Mouse (Mus musculus): ENCODE data around the gene Zfp654. TPM values are rescaled to one million over a fixed set of nuclear protein-coding genes. Genes with fewer than 3 reads are reported as not detected.
A peak's percentile ranks its signal among the peaks of the same experiment; 100 is the strongest.
"Not testable (repeated sequence)": the region's sequence is repeated elsewhere in the genome, so short reads cannot be mapped to it uniquely, and the experiment has no call there.

Zfp654 gene
- total and polyA plus RNA-seq, 2 experiments from 2014 or later: 3.3 to 8.9 TPM

- WGBS: 8% methylated on average over 7 of the region's 7 CpGs
- no peak overlapping the region for H3K27ac ChIP-seq (ENCODE audit: low read depth)
- peak overlapping the region; percentile 45 for H3K9ac ChIP-seq (replicated peaks; ENCODE audit: low read depth, low read length)
- no peaks in the 10 kb centered on the region for H3K4me1 ChIP-seq (ENCODE audit: control insufficient read depth, insufficient read depth)
- H3K27me3 ChIP-seq (ENCODE audit: control insufficient read depth, insufficient read depth, low read length): no peaks in the 10 kb centered on the region
- H3K9me3 ChIP-seq (replicated peaks; ENCODE audit: control insufficient read depth, low read length): no peaks in the 10 kb centered on the region
- ATAC-seq (ENCODE audit: insufficient read depth, low read depth) (no peak), DNase-seq (ENCODE audit: low spot score) (peak; percentile 18)
- no peaks in the 10 kb centered on the region for H3K36me3 ChIP-seq (replicated peaks; ENCODE audit: control insufficient read depth, insufficient read depth, low read length)
- peak overlapping the region; percentile 92 for H3K4me3 ChIP-seq (ENCODE audit: low read depth, low read length)
- peak overlapping the region; percentile 71 for H3K4me2 ChIP-seq (ENCODE audit: low read depth, low read length)
- TF ChIP-seq EP300 (IDR thresholded peaks at IDR 0.05; ENCODE audit: low read depth) (no peak), CTCF (IDR thresholded peaks at IDR 0.05; ENCODE audit: low read depth) (no peak)
Observed at GRCm38 (mm10) chr16:64872841-64873240, 21.4 kb upstream of the Zfp654 start.

DNA sequence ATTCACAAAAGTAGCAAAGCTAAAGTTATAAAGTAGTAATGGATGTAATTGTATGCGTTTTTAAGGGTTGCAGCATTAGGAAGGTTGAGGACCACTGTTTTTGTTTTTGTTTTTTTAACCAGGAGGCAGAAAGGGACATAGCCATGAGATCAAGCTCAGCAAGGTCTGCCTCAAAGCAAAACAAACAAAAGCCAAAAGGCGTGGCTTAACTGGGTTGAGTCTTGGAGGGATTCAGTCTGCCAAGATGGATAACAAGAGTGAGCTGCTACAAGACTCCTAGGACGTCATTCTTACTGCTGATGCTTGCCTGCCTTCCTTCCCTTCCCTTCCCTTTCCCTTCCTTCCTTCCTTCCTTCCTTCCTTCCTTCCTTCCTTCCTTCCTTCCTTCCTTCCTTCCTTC, 20.8 kb upstream of the Zfp654 start:
- Histone ChIP-seq H3K27me3 (ENCODE audit: control insufficient read depth, insufficient read depth, low read length) (no peaks in the 10 kb centered on the region), H3K36me3 (replicated peaks; ENCODE audit: control insufficient read depth, insufficient read depth, low read length) (no peaks in the 10 kb centered on the region), H3K9me3 (replicated peaks; ENCODE audit: control insufficient read depth, low read length) (no peaks in the 10 kb centered on the region), H3K4me2 (ENCODE audit: low read depth, low read length) (no peak overlapping the region), H3K4me3 (ENCODE audit: low read depth, low read length) (no peak overlapping the region), H3K4me1 (ENCODE audit: control insufficient read depth, insufficient read depth) (no peaks in the 10 kb centered on the region), H3K9ac (replicated peaks; ENCODE audit: low read depth, low read length) (no peak overlapping the region), H3K27ac (ENCODE audit: low read depth) (no peak overlapping the region)
- no peak for TF ChIP-seq EP300 (IDR thresholded peaks at IDR 0.05; ENCODE audit: low read depth)
- TF ChIP-seq CTCF (IDR thresholded peaks at IDR 0.05; ENCODE audit: low read depth): no peak
- 27% methylated on average over 3 of the region's 3 CpGs for WGBS
- ATAC-seq (ENCODE audit: insufficient read depth, low read depth) (no peak), DNase-seq (ENCODE audit: low spot score) (no peak)

DNA sequence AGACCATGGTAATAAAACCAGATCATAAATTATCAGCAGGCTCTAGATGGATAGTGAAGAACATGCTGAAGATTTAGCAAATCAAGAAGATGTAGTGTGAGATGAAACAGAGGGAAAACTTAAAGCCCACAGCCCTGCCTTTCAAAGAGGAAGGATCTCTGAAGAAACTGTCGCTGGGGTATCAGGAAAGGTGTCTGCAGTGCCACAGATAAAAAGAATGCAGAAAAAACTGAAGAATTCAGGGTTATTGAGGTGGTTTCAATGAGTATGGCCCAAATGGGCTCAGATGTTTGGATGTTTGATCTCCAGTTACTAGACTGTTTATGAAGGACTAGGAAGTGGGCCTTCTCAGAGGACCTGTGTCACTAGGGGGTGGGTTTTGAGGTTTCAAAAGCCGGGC, 18.2 kb upstream of the Zfp654 start:
- 73% methylated on average over 2 of the region's 2 CpGs for WGBS
- TF ChIP-seq EP300 (IDR thresholded peaks at IDR 0.05; ENCODE audit: low read depth) (no peak), CTCF (IDR thresholded peaks at IDR 0.05; ENCODE audit: low read depth) (no peak)
- H3K4me1 ChIP-seq (ENCODE audit: control insufficient read depth, insufficient read depth): no peaks in the 10 kb centered on the region
- H3K27me3 ChIP-seq (ENCODE audit: control insufficient read depth, insufficient read depth, low read length): no peaks in the 10 kb centered on the region
- H3K4me3 ChIP-seq (ENCODE audit: low read depth, low read length): no peak overlapping the region
- ATAC-seq (ENCODE audit: insufficient read depth, low read depth) (no peak), DNase-seq (ENCODE audit: low spot score) (no peak)
- H3K9me3 ChIP-seq (replicated peaks; ENCODE audit: control insufficient read depth, low read length): no peaks in the 10 kb centered on the region
- H3K36me3 ChIP-seq (replicated peaks; ENCODE audit: control insufficient read depth, insufficient read depth, low read length): no peaks in the 10 kb centered on the region
- no peak overlapping the region for H3K9ac ChIP-seq (replicated peaks; ENCODE audit: low read depth, low read length)
- no peak overlapping the region for H3K4me2 ChIP-seq (ENCODE audit: low read depth, low read length)
- no peak overlapping the region for H3K27ac ChIP-seq (ENCODE audit: low read depth)

DNA sequence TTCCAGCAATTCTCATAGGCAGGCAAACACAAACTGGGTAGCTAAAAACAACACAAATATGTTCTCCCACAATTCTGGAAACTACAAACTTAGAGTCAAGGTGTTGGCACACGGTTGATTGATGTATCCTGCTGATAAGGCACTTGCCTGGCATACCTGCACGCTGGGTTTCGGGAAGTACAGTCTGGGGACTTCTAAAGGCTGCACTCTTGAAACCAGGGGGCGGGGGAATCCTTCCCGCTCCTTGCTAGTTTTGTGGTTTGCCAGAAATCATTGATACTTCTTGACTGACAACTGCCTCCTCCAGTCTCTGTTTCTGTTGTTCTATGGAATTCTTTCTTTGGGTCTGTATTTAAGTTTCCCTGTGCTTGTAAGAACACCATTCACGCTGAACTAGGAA, 17.2 kb upstream of the Zfp654 start:
- Histone ChIP-seq H3K4me3 (ENCODE audit: low read depth, low read length) (no peak overlapping the region), H3K36me3 (replicated peaks; ENCODE audit: control insufficient read depth, insufficient read depth, low read length) (no peaks in the 10 kb centered on the region), H3K9me3 (replicated peaks; ENCODE audit: control insufficient read depth, low read length) (no peaks in the 10 kb centered on the region), H3K4me1 (ENCODE audit: control insufficient read depth, insufficient read depth) (no peaks in the 10 kb centered on the region), H3K9ac (replicated peaks; ENCODE audit: low read depth, low read length) (no peak overlapping the region), H3K27ac (ENCODE audit: low read depth) (no peak overlapping the region), H3K4me2 (ENCODE audit: low read depth, low read length) (no peak overlapping the region), H3K27me3 (ENCODE audit: control insufficient read depth, insufficient read depth, low read length) (no peaks in the 10 kb centered on the region)
- WGBS: 59% methylated on average over 6 of the region's 6 CpGs
- DNase-seq (ENCODE audit: low spot score) (no peak), ATAC-seq (ENCODE audit: insufficient read depth, low read depth) (no peak)
- TF ChIP-seq EP300 (IDR thresholded peaks at IDR 0.05; ENCODE audit: low read depth): no peak
- no peak for TF ChIP-seq CTCF (IDR thresholded peaks at IDR 0.05; ENCODE audit: low read depth)

DNA sequence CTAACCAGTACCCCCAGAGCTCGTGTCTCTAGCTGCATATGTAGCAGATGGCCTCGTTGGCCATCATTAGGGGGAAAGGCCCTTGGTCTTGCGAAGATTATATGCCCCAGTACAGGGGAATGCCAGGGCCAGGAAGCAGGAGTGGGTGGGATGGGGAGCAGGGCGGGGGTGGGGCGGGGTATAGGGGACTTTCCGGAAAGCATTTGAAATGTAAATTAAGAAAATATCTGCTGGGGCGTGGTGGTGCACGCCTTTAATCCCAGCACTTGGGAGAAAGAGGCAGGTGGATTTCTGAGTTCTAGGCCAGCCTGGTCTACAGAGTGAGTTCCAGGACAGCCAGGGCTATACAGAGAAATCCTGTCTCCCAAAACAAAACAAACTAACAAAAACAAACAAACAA, 14.4 kb upstream of the Zfp654 start:
- not testable (repeated sequence) for H3K27ac ChIP-seq (ENCODE audit: low read depth); H3K36me3 ChIP-seq (replicated peaks; ENCODE audit: control insufficient read depth, insufficient read depth, low read length); H3K4me1 ChIP-seq (ENCODE audit: control insufficient read depth, insufficient read depth); H3K4me3 ChIP-seq (ENCODE audit: low read depth, low read length); H3K9me3 ChIP-seq (replicated peaks; ENCODE audit: control insufficient read depth, low read length); H3K4me2 ChIP-seq (ENCODE audit: low read depth, low read length); H3K9ac ChIP-seq (replicated peaks; ENCODE audit: low read depth, low read length); ATAC-seq (ENCODE audit: insufficient read depth, low read depth); DNase-seq (ENCODE audit: low spot score); H3K27me3 ChIP-seq (ENCODE audit: control insufficient read depth, insufficient read depth, low read length)
- 78% methylated on average over 8 of the region's 8 CpGs for WGBS

- Histone ChIP-seq H3K27me3 (ENCODE audit: control insufficient read depth, insufficient read depth, low read length) (no peaks in the 10 kb centered on the region), H3K9me3 (replicated peaks; ENCODE audit: control insufficient read depth, low read length) (no peaks in the 10 kb centered on the region), H3K9ac (replicated peaks; ENCODE audit: low read depth, low read length) (no peak overlapping the region), H3K4me3 (ENCODE audit: low read depth, low read length) (no peak overlapping the region), H3K36me3 (replicated peaks; ENCODE audit: control insufficient read depth, insufficient read depth, low read length) (peaks cover 20% of the 10 kb centered on the region), H3K27ac (ENCODE audit: low read depth) (no peak overlapping the region), H3K4me2 (ENCODE audit: low read depth, low read length) (no peak overlapping the region), H3K4me1 (ENCODE audit: control insufficient read depth, insufficient read depth) (peaks cover 6% of the 10 kb centered on the region)
- WGBS: 85% methylated on average over 3 of the region's 3 CpGs
- no peak for DNase-seq (ENCODE audit: low spot score)
- TF ChIP-seq CTCF (IDR thresholded peaks at IDR 0.05; ENCODE audit: low read depth): no peak
- no peak for TF ChIP-seq EP300 (IDR thresholded peaks at IDR 0.05; ENCODE audit: low read depth)
- no peak for ATAC-seq (ENCODE audit: insufficient read depth, low read depth)
Observed at GRCm38 (mm10) chr16:64856946-64857345, 5.5 kb upstream of the Zfp654 start.
